Mouse (Mus musculus) heart, postnatal 4 days (tissue): Measurements from ENCODE around the gene Prss28. TPM values are rescaled to one million over a fixed set of nuclear protein-coding genes. Genes with fewer than 3 reads are reported as not detected.

ENCODE experiments used
- DNase-seq: peaks from one replicate; pipeline ENCODE4 v3.0.0; 2021
- total RNA-seq, 2 experiments: library from RNA; stranded (reverse); gene quantifications; 2 replicates each; pipeline ENCODE4 v1.2.3; 2021

Prss28 gene
- total RNA-seq: not detected

- DNase-seq: no peak
These were observed at the start of gene Prss28 for GRCm38 (mm10) chr17:25308346-25308745. Gene Prss28 (plus strand): TSS chr17:25308646.

- DNase-seq: peak; percentile 54
These were observed 44.0 kb upstream of the Prss28 start for GRCm38 (mm10) chr17:25264453-25264852.

DNA sequence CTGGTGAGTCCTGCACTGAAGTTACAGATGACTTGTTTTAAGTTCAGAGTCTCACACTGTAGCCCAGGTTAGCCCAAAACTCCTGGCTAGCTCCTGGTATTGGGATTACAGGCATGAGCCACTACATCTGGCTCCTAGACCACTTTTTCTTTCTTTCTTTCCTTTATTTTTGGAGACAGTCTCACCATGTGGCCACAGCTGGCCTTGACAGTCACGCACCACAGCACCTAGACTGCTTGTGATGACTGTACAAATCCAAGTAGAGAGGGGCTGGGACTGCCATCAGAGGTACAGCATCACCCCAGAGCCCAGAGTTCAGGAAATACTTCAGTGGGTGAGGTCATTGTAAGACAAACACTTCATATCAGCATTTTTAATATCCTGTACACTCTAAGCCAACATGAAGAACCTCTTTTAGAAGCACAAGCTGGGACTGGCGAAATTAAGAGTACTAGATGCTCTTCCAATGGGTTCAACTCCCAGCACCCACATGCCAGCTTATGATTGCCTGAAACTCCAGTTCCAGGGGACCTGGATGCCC is 37.6 kb upstream of the Prss28 start:
- no peak for DNase-seq

- no peak for DNase-seq
These were observed 36.1 kb upstream of the Prss28 start for GRCm38 (mm10) chr17:25272326-25272725.

DNA sequence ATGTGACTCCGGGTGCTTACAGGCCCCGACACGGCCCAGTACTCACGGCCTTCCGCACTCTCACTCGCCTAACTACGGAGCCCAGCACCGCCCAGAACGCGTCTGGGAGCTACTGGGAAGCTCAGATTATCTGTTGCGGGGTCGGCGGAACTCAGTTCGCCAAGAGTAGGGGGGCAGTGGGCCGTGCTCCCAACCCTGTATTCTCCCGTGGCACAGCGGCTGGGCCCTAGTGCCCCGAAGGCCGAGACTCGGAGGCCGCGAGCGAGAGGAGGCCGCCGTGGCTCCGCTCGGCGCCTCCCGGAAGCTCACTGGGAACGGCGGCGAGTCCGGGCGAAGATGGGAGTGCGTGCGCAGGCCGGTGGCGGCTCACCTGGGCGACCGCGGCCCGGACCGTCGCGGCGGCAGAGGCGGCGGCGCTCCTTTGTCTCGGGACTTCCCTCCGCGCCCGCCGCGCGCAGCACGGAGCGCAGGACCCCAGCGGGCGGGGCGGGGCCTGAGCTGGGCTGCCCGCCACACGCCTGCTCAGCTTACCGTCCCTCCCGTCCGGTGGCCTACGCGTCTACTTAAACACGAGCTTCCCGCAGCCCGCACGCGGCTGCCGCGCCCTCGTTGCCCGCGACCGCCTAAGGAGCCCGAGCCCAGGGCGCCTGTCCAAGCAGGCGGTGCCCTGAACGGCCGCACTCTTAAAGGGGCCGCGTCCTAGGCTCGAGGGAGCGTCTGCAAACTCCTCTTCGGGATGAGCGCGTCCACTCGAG is 35.3 kb upstream of the Prss28 start:
- DNase-seq: peak; percentile 87

DNA sequence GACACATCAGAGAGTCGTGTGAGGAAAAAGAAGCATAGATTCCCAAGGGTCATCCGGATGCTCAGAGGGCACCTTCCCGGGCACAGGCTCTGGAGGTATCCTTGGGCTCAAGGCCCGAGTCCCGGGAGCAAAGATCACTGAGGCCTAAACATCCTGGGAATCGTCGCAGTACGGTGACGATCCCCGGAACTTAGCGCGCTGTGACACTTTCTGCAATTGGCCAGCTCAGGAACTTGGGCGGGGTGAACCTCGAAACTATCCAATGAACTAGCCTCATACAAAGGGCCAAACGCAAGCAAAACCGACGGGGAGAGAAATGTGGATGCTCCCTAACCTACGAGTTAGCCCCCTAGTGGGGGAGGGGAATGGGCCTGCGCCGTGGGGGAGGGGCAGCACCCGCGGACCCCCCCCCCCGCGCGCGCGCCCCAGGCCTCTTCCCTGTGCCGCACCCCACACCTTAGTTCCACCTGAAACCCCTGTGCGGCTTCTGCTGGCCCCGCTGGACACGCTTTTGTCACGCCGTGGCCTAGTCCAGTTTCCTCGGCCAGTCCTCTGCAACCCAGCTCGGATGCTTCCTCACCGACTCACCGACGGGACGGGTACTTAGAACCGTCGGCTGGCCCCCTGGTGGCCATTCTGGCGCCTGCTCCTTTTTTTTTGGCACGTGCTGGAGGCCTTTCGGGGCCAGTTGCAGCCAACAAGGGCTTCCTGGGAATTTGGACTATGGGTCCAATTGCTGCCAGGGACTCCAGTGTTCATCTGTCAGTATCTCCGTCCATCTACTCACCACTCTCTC is 34.5 kb upstream of the Prss28 start:
- DNase-seq: peak; percentile 97

- no peak for DNase-seq
These were observed 33.7 kb upstream of the Prss28 start, which contains the start of gene Ube2i for GRCm38 (mm10) chr17:25274571-25275346. Gene Ube2i (minus strand): TSS chr17:25274622.

- DNase-seq: no peak
These were observed 32.6 kb upstream of the Prss28 start for GRCm38 (mm10) chr17:25275833-25276232.

- peak; percentile 55 for DNase-seq
These were observed 26.3 kb upstream of the Prss28 start for GRCm38 (mm10) chr17:25282133-25282532.

DNA sequence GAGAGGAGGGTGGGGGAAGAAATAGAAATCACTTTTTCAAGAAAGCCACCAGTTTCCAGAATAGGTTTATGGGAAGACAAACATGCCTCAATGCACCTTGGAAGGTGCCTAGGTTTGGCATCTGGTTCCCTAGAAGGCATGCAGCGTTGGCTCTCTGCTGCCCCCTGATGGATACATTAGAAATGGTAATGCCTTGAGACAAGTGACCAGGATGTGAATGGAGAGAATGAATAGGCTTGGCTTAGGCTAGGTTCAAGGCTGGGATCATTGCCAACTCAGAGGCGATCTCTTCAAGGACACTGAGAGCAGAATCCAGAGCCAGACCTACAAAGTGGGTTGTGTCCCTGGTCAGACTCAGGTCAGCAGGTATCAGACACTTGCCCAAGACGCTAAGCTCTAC is 23.4 kb upstream of the Prss28 start:
- DNase-seq: peak; percentile 78

GRCm38 (mm10) chr17:25288842-25289241 is 19.6 kb upstream of the Prss28 start:
- peak; percentile 51 for DNase-seq

DNA sequence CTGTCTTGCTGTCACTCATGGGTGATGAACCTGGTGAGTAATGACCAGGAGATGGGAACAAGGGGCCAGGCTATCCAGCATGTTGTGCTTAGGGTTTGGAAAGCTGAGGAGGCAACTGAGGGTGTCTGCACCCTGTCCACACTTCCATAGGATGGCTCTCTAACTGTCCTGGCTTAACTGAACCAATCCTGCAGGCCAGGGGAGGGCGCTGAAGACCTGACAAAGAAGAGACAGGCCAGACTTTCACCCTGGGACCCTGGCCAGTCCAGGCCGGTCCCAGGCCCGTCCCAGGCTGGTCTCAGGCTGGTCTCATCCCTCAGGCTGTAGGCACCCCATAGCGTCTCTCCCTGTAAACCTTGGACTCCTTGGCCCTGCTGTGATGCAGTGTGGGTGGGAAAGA is 18.0 kb upstream of the Prss28 start:
- no peak for DNase-seq

GRCm38 (mm10) chr17:25293495-25293894 is 15.0 kb upstream of the Prss28 start:
- DNase-seq: no peak

DNA sequence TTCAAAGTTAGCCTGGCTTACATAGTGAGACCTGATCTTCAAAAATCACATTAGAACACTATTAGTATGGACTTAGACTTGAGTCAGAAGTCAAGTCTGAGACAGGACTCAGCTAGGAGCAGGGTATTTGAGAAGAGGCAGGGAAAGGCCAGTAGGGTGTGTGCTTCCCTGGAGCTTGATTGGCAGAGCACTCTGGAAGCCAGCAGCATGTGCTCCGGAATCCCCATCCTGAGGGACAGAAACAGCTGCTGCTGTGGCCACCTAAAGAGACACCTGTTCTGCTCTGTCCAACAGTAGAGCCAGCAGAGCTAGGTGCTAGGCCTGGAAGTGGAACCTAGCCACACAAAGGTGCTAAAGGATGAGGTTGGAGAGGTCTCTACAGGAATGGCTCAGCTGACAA is 14.3 kb upstream of the Prss28 start:
- DNase-seq: no peak

DNA sequence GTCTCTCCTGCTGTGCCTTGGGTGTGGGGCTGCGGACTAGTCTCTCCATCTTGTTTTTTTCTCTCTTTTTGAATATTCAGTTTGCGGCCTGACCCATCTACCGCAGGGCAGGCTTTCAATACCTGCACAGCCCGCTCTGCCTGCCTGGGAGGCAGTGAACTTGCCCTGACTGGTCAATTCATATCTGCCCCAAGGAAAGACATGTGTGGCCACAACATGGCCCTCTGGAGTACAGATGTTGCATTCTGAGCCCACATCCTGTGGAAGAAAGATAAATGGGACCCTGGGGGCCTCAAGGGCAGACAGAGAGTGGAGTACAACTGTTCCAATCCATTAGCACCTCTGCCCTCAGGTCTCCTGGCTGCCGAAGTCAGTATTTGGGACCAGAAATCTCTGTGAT is 10.4 kb upstream of the Prss28 start, which contains the start of gene Prss34:
Gene Prss34, plus strand, starts transcription at position 301 of the 400 bp plus-strand sequence.
- DNase-seq: no peak

DNA sequence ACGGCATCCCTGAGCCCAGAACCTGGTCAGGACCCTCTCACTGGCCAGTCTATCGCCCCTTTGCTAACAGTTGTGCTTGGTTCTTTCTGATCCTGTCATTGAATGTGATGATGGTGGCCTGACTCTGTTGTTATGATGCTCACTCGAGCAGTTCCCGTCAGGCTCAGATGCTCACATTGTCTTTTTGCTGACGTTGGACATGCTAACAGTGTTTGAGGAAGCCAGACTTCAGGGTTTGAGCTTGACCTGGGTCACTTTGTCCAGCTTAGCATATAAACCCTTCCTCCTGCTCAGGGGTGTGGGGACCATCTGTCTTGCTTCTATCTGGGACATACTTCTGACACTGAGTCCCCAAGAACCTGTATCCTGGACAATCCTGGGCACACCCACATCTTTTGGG is 9.9 kb downstream of the Prss28 start, which contains the start of gene Prss29:
Gene Prss29, plus strand, starts transcription at position 301 of the 400 bp plus-strand sequence.
- DNase-seq: no peak

DNA sequence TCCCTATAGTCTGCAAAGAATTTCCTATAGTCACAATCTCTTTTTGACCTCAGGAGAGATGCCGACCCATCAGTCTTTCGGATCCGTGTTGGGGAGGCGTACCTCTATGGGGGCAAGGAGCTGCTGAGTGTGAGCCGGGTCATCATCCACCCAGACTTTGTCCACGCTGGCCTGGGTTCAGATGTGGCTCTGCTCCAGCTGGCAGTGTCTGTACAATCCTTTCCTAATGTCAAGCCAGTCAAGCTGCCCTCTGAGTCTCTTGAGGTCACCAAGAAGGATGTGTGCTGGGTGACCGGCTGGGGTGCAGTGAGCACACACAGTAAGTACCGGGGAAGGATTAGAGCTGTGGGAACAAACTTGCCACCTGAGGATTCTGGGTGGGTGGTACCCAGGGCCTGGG is 12.4 kb downstream of the Prss28 start:
- DNase-seq: no peak

DNA sequence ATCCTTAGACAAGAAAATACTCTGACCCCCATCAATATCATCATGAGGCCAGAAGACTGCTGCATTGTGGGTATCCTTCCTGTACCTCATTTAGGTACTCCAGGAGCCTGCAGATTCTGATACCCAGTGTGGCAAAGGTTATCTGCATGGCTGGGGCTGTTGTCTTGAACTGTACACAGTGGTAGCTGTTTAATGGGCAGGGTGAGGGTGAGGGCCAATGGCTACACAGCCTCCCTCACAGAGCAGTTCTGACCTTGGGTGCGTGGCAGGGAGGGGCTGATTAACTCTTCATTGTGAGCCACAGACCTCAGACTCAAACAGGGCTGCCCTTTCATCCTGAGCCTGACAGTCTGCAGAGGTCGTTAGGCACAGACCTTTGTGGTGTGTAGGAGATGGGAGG is 14.5 kb downstream of the Prss28 start:
- no peak for DNase-seq

GRCm38 (mm10) chr17:25332321-25332720 is 23.9 kb downstream of the Prss28 start:
- no peak for DNase-seq

- peak; percentile 77 for DNase-seq
These were observed 25.5 kb downstream of the Prss28 start for GRCm38 (mm10) chr17:25333943-25334342.

GRCm38 (mm10) chr17:25338218-25338617 is 29.8 kb downstream of the Prss28 start:
- no peak for DNase-seq

DNA sequence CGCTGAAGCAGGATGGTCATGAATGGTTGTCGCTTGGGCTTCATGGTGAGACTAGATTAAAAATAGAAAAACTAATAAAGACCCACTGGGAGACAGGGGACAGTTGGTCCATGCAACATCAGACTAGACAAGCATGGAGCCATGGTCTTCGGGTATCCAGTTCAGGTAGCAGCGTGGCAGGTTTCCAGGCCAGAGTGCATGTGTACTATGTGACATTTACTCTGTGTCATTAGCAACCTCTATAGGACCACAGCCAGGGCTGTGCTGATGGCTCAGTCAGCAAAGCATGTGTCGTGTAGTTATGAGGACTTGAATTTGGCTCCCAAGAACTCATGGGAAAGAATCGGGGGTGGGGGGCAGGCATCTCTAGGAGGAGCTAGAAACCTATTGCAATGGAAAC is 31.6 kb downstream of the Prss28 start:
- DNase-seq: no peak
